Mouse (Mus musculus) CH12.LX (cell line): ENCODE measurements at regions not wholly inside any gene's neighbourhood (a gene's known extent, or its start where the extent isn't known, plus 50 kb on each side); places are given as distances from the start of the nearest gene placed in this dataset.
A peak's percentile ranks its signal among the peaks of the same experiment; 100 is the strongest.

ENCODE experiments used
- DNase-seq: peaks from one replicate; pipeline ENCODE4 v3.0.0-alpha.2; 2013; ENCODE audit errors: extremely low read depth
- H3K27ac ChIP-seq: 2 replicates; pipeline ENCODE4 v1.5.1; 2012; ENCODE audit warnings: low read depth, mild to moderate bottlenecking, control low read depth, moderate library complexity; ENCODE audit not compliant: insufficient read depth
- H3K27me3 ChIP-seq: replicated peaks from 2 replicates; pipeline ENCODE3; 2012; ENCODE audit warnings: inconsistent platforms
- H3K36me3 ChIP-seq, 2 experiments: replicated peaks in 1 of 2; 2 replicates each; pipeline versions ENCODE3 to v1.6.1; 2012; ENCODE audit warnings: inconsistent platforms in 1 of 2, low read length in 1 of 2, mild to moderate bottlenecking in 1 of 2, mixed read lengths in 1 of 2, moderate library complexity in 1 of 2; ENCODE audit not compliant: control insufficient read depth in 1 of 2, insufficient read depth in 1 of 2
- H3K4me1 ChIP-seq, 2 experiments: 2 replicates each; pipeline ENCODE4 v1.6.1; 2012; ENCODE audit warnings: inconsistent platforms in 1 of 2, moderate library complexity in 1 of 2; ENCODE audit not compliant: insufficient read depth in 2 of 2, control insufficient read depth in 1 of 2
- H3K4me2 ChIP-seq: 2 replicates; pipeline ENCODE4 v1.6.1; 2012; ENCODE audit warnings: low read depth, mild to moderate bottlenecking, control low read depth; ENCODE audit not compliant: poor library complexity, insufficient read depth, severe bottlenecking
- H3K4me3 ChIP-seq, 3 experiments: fragments of 150-350 bp in 1 of 3; sonication (generic) in 1 of 3; replicated peaks in 1 of 3; 2 replicates each; pipeline versions ENCODE3 to v1.5.1; 2011 to 2012; ENCODE audit warnings: low read depth in 2 of 3, low read length in 2 of 3, mild to moderate bottlenecking in 2 of 3, moderate library complexity in 2 of 3, control low read depth in 1 of 3, improper control_type of control experiment in 1 of 3, inconsistent platforms in 1 of 3, mixed read lengths in 1 of 3; ENCODE audit not compliant: poor library complexity in 1 of 3
- H3K79me2 ChIP-seq: replicated peaks from 2 replicates; pipeline ENCODE4 v1.6.1; 2012; ENCODE audit warnings: mild to moderate bottlenecking, moderate library complexity; ENCODE audit not compliant: control insufficient read depth, poor library complexity, insufficient read depth, severe bottlenecking; ENCODE audit errors: extremely low read depth
- H3K9ac ChIP-seq: 2 replicates; pipeline ENCODE4 v1.6.1; 2012; ENCODE audit warnings: low read depth, mild to moderate bottlenecking, control low read depth, moderate library complexity; ENCODE audit not compliant: insufficient read depth
- H3K9me3 ChIP-seq: replicated peaks from 2 replicates; pipeline ENCODE3; 2012; ENCODE audit warnings: low read length, inconsistent platforms, mixed read lengths
- BHLHE40 ChIP-seq: IDR thresholded peaks from 2 replicates; pipeline ENCODE4 v1.6.1; 2011; ENCODE audit warnings: mild to moderate bottlenecking, low read depth, low read length, improper control_type of control experiment
- CHD1 ChIP-seq: IDR thresholded peaks from 2 replicates; pipeline ENCODE4 v1.6.1; 2012; ENCODE audit warnings: low read depth, low read length, improper control_type of control experiment, inconsistent platforms
- ELF1 ChIP-seq: IDR thresholded peaks from 2 replicates; pipeline ENCODE4 v1.6.1; 2014; ENCODE audit warnings: low read depth, mild to moderate bottlenecking, inconsistent platforms, low read length, improper control_type of control experiment
- KAT2A ChIP-seq: IDR thresholded peaks from 2 replicates; pipeline ENCODE4 v1.6.1; 2012; ENCODE audit warnings: low read length, improper control_type of control experiment, inconsistent platforms; ENCODE audit not compliant: insufficient replicate concordance
- MAX ChIP-seq: IDR thresholded peaks from 2 replicates; pipeline ENCODE4 v1.6.1; 2011; ENCODE audit warnings: low read length, improper control_type of control experiment
- MAZ ChIP-seq: IDR thresholded peaks from 2 replicates; pipeline ENCODE4 v1.6.1; 2012; ENCODE audit warnings: low read depth, mild to moderate bottlenecking, inconsistent platforms, low read length, improper control_type of control experiment, moderate library complexity
- MXI1 ChIP-seq: IDR thresholded peaks from 2 replicates; pipeline ENCODE4 v1.6.1; 2011; ENCODE audit warnings: mild to moderate bottlenecking, low read depth, low read length, improper control_type of control experiment
- NELFE ChIP-seq: IDR thresholded peaks from 2 replicates; pipeline ENCODE4 v1.6.1; 2011; ENCODE audit warnings: low read depth, low read length, improper control_type of control experiment
- NRF1 ChIP-seq: IDR thresholded peaks from 2 replicates; pipeline ENCODE4 v1.6.1; 2014; ENCODE audit warnings: low read depth, mild to moderate bottlenecking, inconsistent platforms, low read length, improper control_type of control experiment, moderate library complexity
- POLR2A ChIP-seq: IDR thresholded peaks from 2 replicates; pipeline ENCODE4 v1.6.1; 2011; ENCODE audit warnings: low read depth, mild to moderate bottlenecking, improper control_type of control experiment, low read length
- POLR2AphosphoS2 ChIP-seq: IDR thresholded peaks from 2 replicates; pipeline ENCODE4 v1.6.1; 2011; ENCODE audit warnings: low read depth, low read length, improper control_type of control experiment
- RAD21 ChIP-seq: IDR thresholded peaks from 2 replicates; pipeline ENCODE4 v1.6.1; 2011; ENCODE audit warnings: low read depth, mild to moderate bottlenecking, low read length, improper control_type of control experiment, moderate library complexity
- SMC3 ChIP-seq: IDR thresholded peaks from 2 replicates; pipeline ENCODE4 v1.6.1; 2011; ENCODE audit warnings: low read depth, low read length, improper control_type of control experiment
- ZNF384 ChIP-seq: IDR thresholded peaks from 2 replicates; pipeline ENCODE4 v1.6.1; 2012; ENCODE audit warnings: low read depth, low read length, improper control_type of control experiment, inconsistent platforms
- dilution Hi-C: fragments of 300-500 bp; cut with MboI; formaldehyde crosslinking; loops from 2 replicates; pipeline ENCODE4 v1.14.3; 2020; ENCODE audit warnings: low sequenced_read_pairs; ENCODE audit not compliant: extremely low pct_unique_long_range_greater_than_20kb, extremely low pct_ligation_motif_present
- in situ Hi-C: fragments of 300-500 bp; cut with MboI; formaldehyde crosslinking; loops from 3 replicates; pipeline ENCODE4 v1.14.3; 2019; ENCODE audit warnings: low sequenced_read_pairs, low pct_ligation_motif_present, low pct_unique_long_range_greater_than_20kb, mixed read lengths

DNA sequence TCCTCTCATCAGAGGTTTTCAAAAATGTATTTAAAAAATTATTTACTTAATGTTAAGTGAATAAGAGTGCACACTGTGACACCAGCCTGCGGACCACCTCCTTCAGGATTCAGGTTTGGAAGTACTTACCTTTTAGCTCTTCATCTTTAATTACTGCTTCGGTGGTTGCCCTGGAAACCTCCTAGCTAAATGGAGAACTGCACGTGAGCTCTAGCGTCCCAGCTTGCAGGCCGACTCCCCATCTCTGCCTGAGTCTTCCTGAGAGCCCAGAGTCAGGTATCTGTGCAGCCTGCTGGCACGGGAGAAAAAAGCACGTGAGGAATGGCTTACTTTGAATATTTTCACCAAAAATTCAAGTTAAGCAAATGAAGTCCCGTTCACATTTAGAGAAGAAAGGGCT, 207.5 kb upstream of the Klf14 start:
- in situ Hi-C loops (no loop called here), dilution Hi-C loops (no loop called here)
- 0 out of 2 replicates have a peak, but pooled peaks have one; percentile 5 for TF ChIP-seq BHLHE40
- no peak for TF ChIP-seq MAX
- TF ChIP-seq ZNF384 = no peak
- no peak for DNase-seq
- no peaks in the 10 kb centered on the region for H3K79me2 ChIP-seq
- H3K27ac ChIP-seq = no peak overlapping the region
- no peak overlapping the region for H3K4me2 ChIP-seq
- H3K4me1 ChIP-seq = peaks cover 32 to 89% of the 10 kb centered on the region in 2 experiments
- H3K9ac ChIP-seq = no peak overlapping the region
- no peaks in the 10 kb centered on the region for H3K27me3 ChIP-seq
- no peak overlapping the region for H3K4me3 ChIP-seq
- peaks cover 28 to 77% of the 10 kb centered on the region in 2 experiments for H3K36me3 ChIP-seq
- peaks cover 4% of the 10 kb centered on the region for H3K9me3 ChIP-seq

DNA sequence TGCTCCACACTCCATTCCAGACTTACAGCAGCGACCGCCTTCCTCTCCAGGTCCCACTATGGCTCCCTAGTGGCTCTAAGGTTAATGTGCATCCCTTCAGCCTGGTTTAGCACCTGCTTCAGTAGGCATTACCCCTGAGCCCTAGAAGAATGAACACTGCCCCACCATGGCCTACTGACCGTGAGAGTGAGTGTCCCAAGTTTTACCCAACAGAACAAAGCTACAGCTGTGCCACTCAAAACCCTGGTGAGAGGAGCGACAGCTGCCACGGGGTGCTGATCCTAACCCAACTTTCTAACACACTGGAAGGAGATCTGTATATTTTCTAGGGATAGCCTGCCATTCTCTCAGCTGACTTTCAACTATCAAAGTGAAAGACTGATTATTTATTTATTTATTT, 208.9 kb upstream of the Klf14 start:
- Histone ChIP-seq H3K36me3 (peaks cover 21 to 77% of the 10 kb centered on the region in 2 experiments), H3K9me3 (peaks cover 4% of the 10 kb centered on the region), H3K4me2 (no peak overlapping the region), H3K4me3 (no peak overlapping the region), H3K9ac (no peak overlapping the region), H3K4me1 (peaks cover 35 to 91% of the 10 kb centered on the region in 2 experiments), H3K79me2 (peaks cover 4% of the 10 kb centered on the region; the same call in 1 of the 2 replicates), H3K27ac (no peak overlapping the region), H3K27me3 (no peaks in the 10 kb centered on the region)
- TF ChIP-seq MAZ (no peak), CHD1 (no peak), MXI1 (no peak), NELFE (no peak), POLR2AphosphoS2 (no peak), NRF1 (no peak), KAT2A (no peak), RAD21 (no peak), BHLHE40 (no peak), SMC3 (no peak), POLR2A (no peak)
- dilution Hi-C loops = no loop called here
- DNase-seq = no peak
- in situ Hi-C loops = no loop called here

DNA sequence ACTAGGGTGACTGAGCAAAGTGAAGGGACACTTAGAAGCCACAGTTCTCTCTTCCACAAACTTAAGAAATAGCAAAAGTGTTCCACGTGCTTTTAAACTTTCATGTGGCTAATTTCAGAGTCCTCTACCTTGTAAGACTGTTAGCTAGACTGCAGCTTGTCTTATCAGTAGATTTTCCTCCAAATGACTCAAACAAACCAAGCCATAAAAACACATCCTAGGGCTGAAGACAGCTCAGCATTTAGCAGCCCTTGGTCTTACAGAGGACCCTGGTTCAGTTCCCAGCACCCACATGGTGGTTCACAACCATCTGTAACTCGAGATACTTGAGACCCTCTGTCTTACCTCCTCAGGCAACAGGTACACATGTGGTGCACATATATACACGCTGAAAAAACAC, 209.9 kb upstream of the Klf14 start:
- no peak for DNase-seq
- Histone ChIP-seq H3K79me2 (peaks cover 4% of the 10 kb centered on the region; the same call in 1 of the 2 replicates), H3K4me3 (no peak overlapping the region), H3K9ac (no peak overlapping the region), H3K4me1 (peaks cover 35 to 94% of the 10 kb centered on the region in 2 experiments), H3K4me2 (no peak overlapping the region), H3K9me3 (peaks cover 4% of the 10 kb centered on the region), H3K27ac (peak overlapping the region; percentile 43; the same call in 1 of the 2 replicates), H3K36me3 (peaks cover 21 to 71% of the 10 kb centered on the region in 2 experiments), H3K27me3 (no peaks in the 10 kb centered on the region)
- TF ChIP-seq ELF1 = no peak
- TF ChIP-seq POLR2A = no peak
- in situ Hi-C loops (no loop called here), dilution Hi-C loops (no loop called here)
